Mouse (Mus musculus) liver, postnatal 0 days (tissue): ENCODE measurements around the gene Zfp575. TPM values are rescaled to one million over a fixed set of nuclear protein-coding genes. Genes with fewer than 3 reads are reported as not detected.

Experiments
- ATAC-seq: fragments of 200-750 bp; cut with Nextera tagmentation; 2 replicates; pipeline ENCODE4 v1.8.0; 2017; ENCODE audit warnings: mild to moderate bottlenecking, moderate library complexity
- DNase-seq: peaks from one replicate; pipeline ENCODE4 v3.0.0-alpha.2; 2016
- H3K27ac ChIP-seq: fragments of 300-500 bp; sonication (generic); 2 replicates; pipeline ENCODE4 v1.5.1; 2014; ENCODE audit warnings: antibody characterized with exemption, moderate library complexity, mild to moderate bottlenecking, low read depth
- H3K27me3 ChIP-seq: fragments of 300-500 bp; sonication (generic); 2 replicates; pipeline ENCODE4 v1.6.1; 2014; ENCODE audit warnings: low read length, control low read depth, mixed read lengths; ENCODE audit not compliant: insufficient read depth
- H3K36me3 ChIP-seq: fragments of 300-500 bp; sonication (generic); replicated peaks from 2 replicates; pipeline ENCODE4 v1.6.1; 2014; ENCODE audit warnings: mild to moderate bottlenecking, control low read depth, low read length, moderate library complexity, mixed read lengths; ENCODE audit not compliant: insufficient read depth
- H3K4me1 ChIP-seq: fragments of 300-500 bp; sonication (generic); 2 replicates; pipeline ENCODE4 v1.6.1; 2014; ENCODE audit warnings: antibody characterized with exemption, mild to moderate bottlenecking, control low read depth; ENCODE audit not compliant: insufficient read depth
- H3K4me2 ChIP-seq: fragments of 300-500 bp; sonication (generic); 2 replicates; pipeline ENCODE4 v1.6.1; 2014; ENCODE audit warnings: low read depth, mild to moderate bottlenecking, low read length, moderate library complexity, mixed read lengths
- H3K4me3 ChIP-seq: fragments of 300-500 bp; sonication (generic); 2 replicates; pipeline ENCODE4 v1.5.1; 2014; ENCODE audit warnings: low read depth, low read length
- H3K9ac ChIP-seq: fragments of 300-500 bp; sonication (generic); replicated peaks from 2 replicates; pipeline ENCODE4 v1.6.1; 2014; ENCODE audit warnings: mild to moderate bottlenecking, moderate library complexity
- H3K9me3 ChIP-seq: fragments of 300-500 bp; sonication (generic); 2 replicates; pipeline ENCODE4 v1.6.1; 2016; ENCODE audit warnings: mild to moderate bottlenecking, control low read depth, low read length, mixed read lengths
- CTCF ChIP-seq: sonication (generic); IDR thresholded peaks from 2 replicates; pipeline ENCODE4 v1.5.1; 2016; ENCODE audit warnings: antibody characterized with exemption, low read depth
- EP300 ChIP-seq: IDR thresholded peaks from 2 replicates; pipeline ENCODE4 v1.6.1; 2016; ENCODE audit warnings: antibody characterized with exemption, low read depth, mild to moderate bottlenecking
- WGBS: fragments of 180-500 bp; shearing (Covaris S2); extraction: QIAGEN DNeasy Blood & Tissue Kit; methylation state at CpG from one replicate; pipeline ENCODE4 v1.1.7; 2014; ENCODE audit not compliant: insufficient replicate concordance; 5-methylcytosine and 5-hydroxymethylcytosine counted together
- polyA plus RNA-seq: library from polyadenylated mRNA; unstranded; fragments of >200 nt; fragmentation: Nextera tagmentation; extraction: Ambion mirVana; gene quantifications from 2 replicates; pipeline ENCODE4 v1.2.1, GENCODE M21; 2015

The Zfp575 gene
- polyA plus RNA-seq, 1 experiment from 2014 or later: 0.13 TPM

- no peak for DNase-seq
- Histone ChIP-seq H3K27me3 (no peaks in the 10 kb centered on the region), H3K4me2 (peak overlapping the region; percentile 80), H3K9ac (no peak overlapping the region), H3K4me1 (peaks cover 27% of the 10 kb centered on the region), H3K27ac (no peak overlapping the region), H3K36me3 (no peaks in the 10 kb centered on the region), H3K9me3 (no peaks in the 10 kb centered on the region), H3K4me3 (peak overlapping the region; percentile 63)
- WGBS: 33% methylated on average over 2 of the region's 2 CpGs
- TF ChIP-seq CTCF: no peak
- TF ChIP-seq EP300: no peak
- no peak for ATAC-seq
These were observed 8.0 kb upstream of the Zfp575 start for GRCm38 (mm10) chr7:24595464-24595863.

GRCm38 (mm10) chr7:24594309-24594803 is 6.9 kb upstream of the Zfp575 start:
- Histone ChIP-seq H3K27ac (no peak overlapping the region), H3K36me3 (no peaks in the 10 kb centered on the region), H3K9me3 (no peaks in the 10 kb centered on the region), H3K4me3 (peak overlapping the region; percentile 63), H3K4me2 (peak overlapping the region; percentile 80), H3K27me3 (no peaks in the 10 kb centered on the region), H3K4me1 (peaks cover 27% of the 10 kb centered on the region), H3K9ac (peak overlapping the region; percentile 60)
- ATAC-seq (no peak), DNase-seq (no peak)
- TF ChIP-seq CTCF: no peak
- no peak for TF ChIP-seq EP300
- WGBS: 16% methylated on average over 13 of the region's 13 CpGs

GRCm38 (mm10) chr7:24593621-24594308 is 6.3 kb upstream of the Zfp575 start:
- Histone ChIP-seq H3K4me1 (peaks cover 27% of the 10 kb centered on the region), H3K9ac (peak overlapping the region; percentile 60)
- TF ChIP-seq CTCF (no peak), EP300 (no peak)

GRCm38 (mm10) chr7:24592781-24593180 is 5.3 kb upstream of the Zfp575 start:
- Histone ChIP-seq H3K27ac (no peak overlapping the region), H3K36me3 (no peaks in the 10 kb centered on the region), H3K4me1 (peaks cover 21% of the 10 kb centered on the region), H3K9ac (no peak overlapping the region), H3K4me2 (no peak overlapping the region), H3K4me3 (no peak overlapping the region), H3K9me3 (no peaks in the 10 kb centered on the region), H3K27me3 (no peaks in the 10 kb centered on the region)
- DNase-seq: no peak
- no peak for TF ChIP-seq CTCF
- no peak for TF ChIP-seq EP300
- 84% methylated on average over 6 of the region's 6 CpGs for WGBS
- no peak for ATAC-seq

More at GRCm38 (mm10) chr7:24593621-24594308, 6.3 kb upstream of the Zfp575 start:
- Histone ChIP-seq H3K9me3 (no peaks in the 10 kb centered on the region), H3K36me3 (no peaks in the 10 kb centered on the region), H3K4me3 (peak overlapping the region; percentile 63), H3K4me2 (peak overlapping the region; percentile 80), H3K27me3 (no peaks in the 10 kb centered on the region), H3K27ac (0 out of 2 replicates have a peak overlapping the region, but pooled peaks have one; percentile 20)
- under 1% methylated on average over 37 of the region's 39 CpGs for WGBS
- ATAC-seq (peak; percentile 84), DNase-seq (peak; percentile 83)

GRCm38 (mm10) chr7:24592163-24592562 is 4.7 kb upstream of the Zfp575 start:
- ATAC-seq (no peak; the same call in 1 of the 2 replicates), DNase-seq (no peak)
- H3K27ac ChIP-seq: no peak overlapping the region
- H3K4me3 ChIP-seq: no peak overlapping the region
- H3K9ac ChIP-seq: no peak overlapping the region
- H3K36me3 ChIP-seq: no peaks in the 10 kb centered on the region
- no peaks in the 10 kb centered on the region for H3K9me3 ChIP-seq
- 56% methylated on average over 4 of the region's 4 CpGs for WGBS
- no peak overlapping the region for H3K4me2 ChIP-seq
- H3K4me1 ChIP-seq: peaks cover 26% of the 10 kb centered on the region
- TF ChIP-seq EP300 (no peak), CTCF (no peak)
- H3K27me3 ChIP-seq: 0 out of 2 replicates have a peak, but pooled peaks cover 3% of the 10 kb centered on the region

- Histone ChIP-seq H3K9me3 (no peaks in the 10 kb centered on the region), H3K4me2 (no peak overlapping the region), H3K27ac (no peak overlapping the region), H3K27me3 (0 out of 2 replicates have a peak, but pooled peaks cover 5% of the 10 kb centered on the region), H3K4me3 (no peak overlapping the region), H3K36me3 (no peaks in the 10 kb centered on the region), H3K4me1 (peaks cover 30% of the 10 kb centered on the region), H3K9ac (no peak overlapping the region)
- TF ChIP-seq CTCF: peak; percentile 30; the same call in 1 of the 2 replicates
- peak; percentile 48; the same call in 1 of the 2 replicates for TF ChIP-seq EP300
- WGBS: 50% methylated on average over 5 of the region's 5 CpGs
- DNase-seq (no peak), ATAC-seq (peak; percentile 34)
These were observed 4.3 kb upstream of the Zfp575 start for GRCm38 (mm10) chr7:24591735-24592134.
